27 mouse cellular contexts compared by ENCODE assay signal in the genomic region with DNA sequence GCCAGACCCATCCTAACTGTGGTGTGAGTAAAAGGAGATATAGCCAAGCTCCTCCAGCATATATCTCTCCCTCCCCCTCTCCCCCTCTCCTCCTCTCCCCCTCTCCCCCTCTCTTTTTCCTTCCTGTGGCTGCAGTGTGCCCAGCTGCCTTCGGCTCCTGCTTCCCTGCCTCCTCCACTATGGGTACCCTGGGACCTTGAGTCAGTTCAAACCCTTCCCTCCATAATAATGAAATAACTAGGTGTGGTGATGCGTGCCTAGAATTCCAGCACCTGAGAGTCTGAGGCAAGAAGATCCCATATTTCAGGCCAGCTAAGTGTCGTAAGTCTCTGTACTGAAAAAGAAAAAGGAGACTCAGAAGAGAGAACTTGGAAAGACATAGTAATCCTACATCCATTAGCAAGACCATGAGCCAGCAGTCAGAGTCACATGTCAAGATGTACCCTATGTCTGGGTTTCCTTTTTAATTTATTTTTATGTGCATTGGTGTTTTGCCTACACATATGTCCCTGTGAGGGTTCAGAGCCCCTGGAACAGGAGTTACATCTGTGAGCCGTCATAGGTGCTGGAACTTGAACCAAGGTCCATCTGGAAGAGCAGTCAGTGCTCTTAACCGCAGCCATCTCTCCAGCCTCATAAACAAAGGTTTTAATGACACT.
"Had no signal": no experiment of that assay in that cellular context is flagged by ENCODE, and none has a peak within 500 bp of the region (broad histone marks: within the 10 kb centered on the region; RNA-seq: fewer than 3 reads in every experiment).

No protein-coding gene starts in this region.

- H3K4me1 ChIP-seq: heart, embryonic 10.5 days; heart, embryonic 12.5 days; hindbrain, embryonic 10.5 days; hindbrain, embryonic 12.5 days; hindbrain, embryonic 15.5 days; limb, embryonic 12.5 days; liver, embryonic 13.5 days; liver, embryonic 15.5 days had no signal

- DNase-seq: gastrocnemius, adult 2 months; gastrocnemius, postnatal 10 days; gastrocnemius, postnatal 25 days; heart, adult 18-20 months; heart, postnatal 10 days; heart, postnatal 4 days; kidney, adult 11 months; kidney, adult 2 months; kidney, adult 9 months; kidney, postnatal 14 days; kidney, postnatal 36 days; layer of hippocampus, adult 9-11 months; layer of hippocampus, postnatal 36 days; left cerebral cortex, postnatal 4 days; liver, embryonic 13.5 days had no signal

- ATAC-seq: hindbrain, postnatal 0 days; intestine, embryonic 16.5 days had no signal

- H3K4me2 ChIP-seq: heart, embryonic 12.5 days; hindbrain, embryonic 12.5 days; hindbrain, embryonic 15.5 days; kidney, embryonic 15.5 days; limb, embryonic 12.5 days; liver, embryonic 11.5 days; liver, embryonic 13.5 days; liver, embryonic 15.5 days had no signal

- H3K9ac ChIP-seq: heart, embryonic 12.5 days; hindbrain, embryonic 12.5 days; hindbrain, embryonic 15.5 days; kidney, embryonic 15.5 days; limb, embryonic 12.5 days; liver, embryonic 13.5 days; liver, embryonic 15.5 days had no signal

- H3K27ac ChIP-seq: gastrocnemius, adult 2 months; heart, embryonic 10.5 days; hindbrain, embryonic 10.5 days; hindbrain, embryonic 12.5 days; hindbrain, embryonic 15.5 days; hindbrain, postnatal 0 days; kidney, embryonic 15.5 days; kidney, postnatal 0 days; limb, embryonic 12.5 days; liver, embryonic 13.5 days; liver, embryonic 15.5 days had no signal

- H3K27me3 ChIP-seq: heart, embryonic 12.5 days; hindbrain, embryonic 12.5 days; hindbrain, embryonic 15.5 days; kidney, embryonic 15.5 days; limb, embryonic 12.5 days; liver, embryonic 15.5 days had no signal

- H3K36me3 ChIP-seq: heart, embryonic 10.5 days; heart, embryonic 12.5 days; hindbrain, embryonic 10.5 days; hindbrain, embryonic 12.5 days; hindbrain, embryonic 15.5 days; kidney, embryonic 15.5 days; limb, embryonic 12.5 days; liver, embryonic 13.5 days; liver, embryonic 15.5 days had no signal

- H3K9me3 ChIP-seq: heart, embryonic 10.5 days; hindbrain, embryonic 12.5 days; hindbrain, embryonic 15.5 days; kidney, embryonic 15.5 days; limb, embryonic 12.5 days; liver, embryonic 13.5 days; liver, embryonic 15.5 days had no signal

- H3K4me3 ChIP-seq: gastrocnemius, adult 2 months; heart, embryonic 10.5 days; heart, embryonic 12.5 days; hindbrain, embryonic 10.5 days; hindbrain, embryonic 12.5 days; hindbrain, embryonic 15.5 days; kidney, embryonic 15.5 days; limb, embryonic 12.5 days; liver, embryonic 13.5 days; liver, embryonic 15.5 days had no signal
